Mouse (Mus musculus): ENCODE measurements at regions not wholly inside any gene's neighbourhood (a gene's known extent, or its start where the extent isn't known, plus 50 kb on each side); places are given as distances from the start of the nearest gene placed in this dataset.
A peak's percentile ranks its signal among the peaks of the same experiment; 100 is the strongest.

GRCm38 (mm10) chr13:47298010-47298409 lies 175.6 kb downstream of the Rnf144b start:
- no peak for DNase-seq

- no peak for DNase-seq
Observed at GRCm38 (mm10) chr13:47300486-47300885, 178.0 kb downstream of the Rnf144b start.

- no peak for DNase-seq
Observed at GRCm38 (mm10) chr13:47301070-47301469, 178.6 kb downstream of the Rnf144b start.

- DNase-seq, result no peak
Observed at GRCm38 (mm10) chr13:47309492-47309891, 187.0 kb downstream of the Rnf144b start.

- DNase-seq, result no peak
Observed at GRCm38 (mm10) chr13:47310751-47311202, 188.3 kb downstream of the Rnf144b start.

GRCm38 (mm10) chr13:47319549-47319948 lies 197.1 kb downstream of the Rnf144b start:
- no peak for DNase-seq

- no peak for DNase-seq
Observed at GRCm38 (mm10) chr13:47321876-47322275, 199.4 kb downstream of the Rnf144b start.

- no peak for DNase-seq
Observed at GRCm38 (mm10) chr13:47335996-47336684, 213.7 kb downstream of the Rnf144b start.

GRCm38 (mm10) chr13:47336865-47337441 lies 214.5 kb downstream of the Rnf144b start:
- no peak for DNase-seq

GRCm38 (mm10) chr13:47339411-47339810 lies 217.0 kb downstream of the Rnf144b start:
- no peak for DNase-seq

GRCm38 (mm10) chr13:47342361-47342760 lies 219.9 kb downstream of the Rnf144b start:
- no peak for DNase-seq

GRCm38 (mm10) chr13:47345576-47345975 lies 223.1 kb downstream of the Rnf144b start:
- no peak for DNase-seq

- no peak for DNase-seq
Observed at GRCm38 (mm10) chr13:47347835-47348234, 225.4 kb downstream of the Rnf144b start.

- peak; percentile 20 for DNase-seq
Observed at GRCm38 (mm10) chr13:47348517-47349145, 226.2 kb downstream of the Rnf144b start.

- DNase-seq, result no peak
Observed at GRCm38 (mm10) chr13:47354446-47354845, 232.0 kb downstream of the Rnf144b start.

GRCm38 (mm10) chr13:47355169-47355568 lies 232.7 kb downstream of the Rnf144b start:
- DNase-seq, result no peak

- no peak for DNase-seq
Observed at GRCm38 (mm10) chr13:47358986-47359385, 236.5 kb downstream of the Rnf144b start.

GRCm38 (mm10) chr13:47365776-47366175 lies 243.3 kb downstream of the Rnf144b start:
- no peak for DNase-seq

- no peak for DNase-seq
Observed at GRCm38 (mm10) chr13:47368041-47368823, 245.8 kb downstream of the Rnf144b start.

GRCm38 (mm10) chr13:47374583-47374982 lies 252.1 kb downstream of the Rnf144b start:
- no peak for DNase-seq

- no peak for DNase-seq
Observed at GRCm38 (mm10) chr13:47391023-47391422, 268.6 kb downstream of the Rnf144b start.

GRCm38 (mm10) chr13:47397726-47398350 lies 275.4 kb downstream of the Rnf144b start:
- DNase-seq, result no peak

- DNase-seq, result no peak
Observed at GRCm38 (mm10) chr13:47398976-47399375, 276.5 kb downstream of the Rnf144b start.
